Mouse (Mus musculus): ENCODE data around the gene Ctsk. TPM values are rescaled to one million over a fixed set of nuclear protein-coding genes. Genes with fewer than 3 reads are reported as not detected.

Gene Ctsk
- polyA plus RNA-seq, 1 experiment from 2014 or later: 13.2 TPM

- Histone ChIP-seq H3K27me3 (ENCODE audit: control insufficient read depth, insufficient read depth, low read length) (no peaks in the 10 kb centered on the region), H3K36me3 (replicated peaks; ENCODE audit: control insufficient read depth, insufficient read depth, low read depth, low read length) (no peaks in the 10 kb centered on the region), H3K27ac (replicated peaks; ENCODE audit: low read depth, low read length) (no peak overlapping the region), H3K4me3 (ENCODE audit: low read depth, low read length) (no peak overlapping the region), H3K4me2 (ENCODE audit: low read depth, low read length) (no peak overlapping the region), H3K4me1 (ENCODE audit: control insufficient read depth, insufficient read depth, low read length) (no peaks in the 10 kb centered on the region), H3K9me3 (replicated peaks; ENCODE audit: control insufficient read depth, low read length) (no peaks in the 10 kb centered on the region), H3K9ac (replicated peaks; ENCODE audit: low read length) (no peak overlapping the region)
- 73% methylated on average over 9 of the region's 9 CpGs for WGBS
- no peak for DNase-seq (ENCODE audit: low spot score)
- ATAC-seq (replicated peaks; ENCODE audit: insufficient number of reproducible peaks, low FRiP score, low TSS enrichment, low read depth): no peak
These were observed 12.6 kb downstream of the Ctsk start for GRCm38 (mm10) chr3:95511611-95512180.

GRCm38 (mm10) chr3:95516614-95517041 lies 17.6 kb downstream of the Ctsk start:
- Histone ChIP-seq H3K9me3 (replicated peaks; ENCODE audit: control insufficient read depth, low read length) (no peaks in the 10 kb centered on the region), H3K36me3 (replicated peaks; ENCODE audit: control insufficient read depth, insufficient read depth, low read depth, low read length) (no peaks in the 10 kb centered on the region), H3K9ac (replicated peaks; ENCODE audit: low read length) (no peak overlapping the region), H3K4me2 (ENCODE audit: low read depth, low read length) (no peak overlapping the region), H3K4me3 (ENCODE audit: low read depth, low read length) (no peak overlapping the region), H3K27ac (replicated peaks; ENCODE audit: low read depth, low read length) (no peak overlapping the region), H3K4me1 (ENCODE audit: control insufficient read depth, insufficient read depth, low read length) (no peaks in the 10 kb centered on the region), H3K27me3 (ENCODE audit: control insufficient read depth, insufficient read depth, low read length) (no peaks in the 10 kb centered on the region)
- no peak for DNase-seq (ENCODE audit: low spot score)
- ATAC-seq (replicated peaks; ENCODE audit: insufficient number of reproducible peaks, low FRiP score, low TSS enrichment, low read depth): no peak
- WGBS: 95% methylated on average over 3 of the region's 3 CpGs

GRCm38 (mm10) chr3:95517493-95517898 lies 18.4 kb downstream of the Ctsk start:
- WGBS: 20% methylated on average over 10 of the region's 10 CpGs
- no peak overlapping the region for H3K4me2 ChIP-seq (ENCODE audit: low read depth, low read length)
- H3K9ac ChIP-seq (replicated peaks; ENCODE audit: low read length): no peak overlapping the region
- H3K4me3 ChIP-seq (ENCODE audit: low read depth, low read length): no peak overlapping the region
- DNase-seq (ENCODE audit: low spot score): peak; percentile 84
- H3K4me1 ChIP-seq (ENCODE audit: control insufficient read depth, insufficient read depth, low read length): no peaks in the 10 kb centered on the region
- H3K27me3 ChIP-seq (ENCODE audit: control insufficient read depth, insufficient read depth, low read length): no peaks in the 10 kb centered on the region
- H3K9me3 ChIP-seq (replicated peaks; ENCODE audit: control insufficient read depth, low read length): no peaks in the 10 kb centered on the region
- peak; percentile 59; the same call in 1 of the 2 replicates for ATAC-seq (replicated peaks; ENCODE audit: insufficient number of reproducible peaks, low FRiP score, low TSS enrichment, low read depth)
- H3K27ac ChIP-seq (replicated peaks; ENCODE audit: low read depth, low read length): no peak overlapping the region
- no peaks in the 10 kb centered on the region for H3K36me3 ChIP-seq (replicated peaks; ENCODE audit: control insufficient read depth, insufficient read depth, low read depth, low read length)

- Histone ChIP-seq H3K9me3 (replicated peaks; ENCODE audit: control insufficient read depth, low read length) (no peaks in the 10 kb centered on the region), H3K4me1 (ENCODE audit: control insufficient read depth, insufficient read depth, low read length) (no peaks in the 10 kb centered on the region), H3K36me3 (replicated peaks; ENCODE audit: control insufficient read depth, insufficient read depth, low read depth, low read length) (no peaks in the 10 kb centered on the region), H3K9ac (replicated peaks; ENCODE audit: low read length) (no peak overlapping the region), H3K4me2 (ENCODE audit: low read depth, low read length) (no peak overlapping the region), H3K4me3 (ENCODE audit: low read depth, low read length) (no peak overlapping the region), H3K27me3 (ENCODE audit: control insufficient read depth, insufficient read depth, low read length) (no peaks in the 10 kb centered on the region), H3K27ac (replicated peaks; ENCODE audit: low read depth, low read length) (no peak overlapping the region)
- 79% methylated on average over 7 of the region's 7 CpGs for WGBS
- ATAC-seq (replicated peaks; ENCODE audit: insufficient number of reproducible peaks, low FRiP score, low TSS enrichment, low read depth) (no peak), DNase-seq (ENCODE audit: low spot score) (no peak)
These were observed 19.8 kb downstream of the Ctsk start for GRCm38 (mm10) chr3:95518891-95519290.

GRCm38 (mm10) chr3:95519315-95519714 lies 20.3 kb downstream of the Ctsk start:
- H3K4me3 ChIP-seq (ENCODE audit: low read depth, low read length): no peak overlapping the region
- no peak overlapping the region for H3K27ac ChIP-seq (replicated peaks; ENCODE audit: low read depth, low read length)
- no peak for ATAC-seq (replicated peaks; ENCODE audit: insufficient number of reproducible peaks, low FRiP score, low TSS enrichment, low read depth)
- no peak overlapping the region for H3K9ac ChIP-seq (replicated peaks; ENCODE audit: low read length)
- 69% methylated on average over 2 of the region's 2 CpGs for WGBS
- no peak overlapping the region for H3K4me2 ChIP-seq (ENCODE audit: low read depth, low read length)
- H3K9me3 ChIP-seq (replicated peaks; ENCODE audit: control insufficient read depth, low read length): no peaks in the 10 kb centered on the region
- no peaks in the 10 kb centered on the region for H3K27me3 ChIP-seq (ENCODE audit: control insufficient read depth, insufficient read depth, low read length)
- H3K4me1 ChIP-seq (ENCODE audit: control insufficient read depth, insufficient read depth, low read length): no peaks in the 10 kb centered on the region
- DNase-seq (ENCODE audit: low spot score): no peak
- H3K36me3 ChIP-seq (replicated peaks; ENCODE audit: control insufficient read depth, insufficient read depth, low read depth, low read length): no peaks in the 10 kb centered on the region

- no peaks in the 10 kb centered on the region for H3K36me3 ChIP-seq (replicated peaks; ENCODE audit: control insufficient read depth, insufficient read depth, low read depth, low read length)
- H3K9ac ChIP-seq (replicated peaks; ENCODE audit: low read length): no peak overlapping the region
- no peak for ATAC-seq (replicated peaks; ENCODE audit: insufficient number of reproducible peaks, low FRiP score, low TSS enrichment, low read depth)
- H3K27ac ChIP-seq (replicated peaks; ENCODE audit: low read depth, low read length): no peak overlapping the region
- no peak overlapping the region for H3K4me2 ChIP-seq (ENCODE audit: low read depth, low read length)
- H3K9me3 ChIP-seq (replicated peaks; ENCODE audit: control insufficient read depth, low read length): no peaks in the 10 kb centered on the region
- no peaks in the 10 kb centered on the region for H3K4me1 ChIP-seq (ENCODE audit: control insufficient read depth, insufficient read depth, low read length)
- no peak for DNase-seq (ENCODE audit: low spot score)
- 85% methylated on average over 3 of the region's 3 CpGs for WGBS
- H3K4me3 ChIP-seq (ENCODE audit: low read depth, low read length): no peak overlapping the region
- H3K27me3 ChIP-seq (ENCODE audit: control insufficient read depth, insufficient read depth, low read length): no peaks in the 10 kb centered on the region
These were observed 21.0 kb downstream of the Ctsk start for GRCm38 (mm10) chr3:95520100-95520499.

- no peaks in the 10 kb centered on the region for H3K9me3 ChIP-seq (replicated peaks; ENCODE audit: control insufficient read depth, low read length)
- no peak overlapping the region for H3K4me2 ChIP-seq (ENCODE audit: low read depth, low read length)
- H3K4me1 ChIP-seq (ENCODE audit: control insufficient read depth, insufficient read depth, low read length): no peaks in the 10 kb centered on the region
- H3K36me3 ChIP-seq (replicated peaks; ENCODE audit: control insufficient read depth, insufficient read depth, low read depth, low read length): no peaks in the 10 kb centered on the region
- no peak overlapping the region for H3K9ac ChIP-seq (replicated peaks; ENCODE audit: low read length)
- no peak overlapping the region for H3K4me3 ChIP-seq (ENCODE audit: low read depth, low read length)
- ATAC-seq (replicated peaks; ENCODE audit: insufficient number of reproducible peaks, low FRiP score, low TSS enrichment, low read depth): no peak
- DNase-seq (ENCODE audit: low spot score): no peak
- no peaks in the 10 kb centered on the region for H3K27me3 ChIP-seq (ENCODE audit: control insufficient read depth, insufficient read depth, low read length)
- H3K27ac ChIP-seq (replicated peaks; ENCODE audit: low read depth, low read length): no peak overlapping the region
- WGBS: 88% methylated on average over 10 of the region's 10 CpGs
These were observed 22.1 kb downstream of the Ctsk start for GRCm38 (mm10) chr3:95521168-95521567.

GRCm38 (mm10) chr3:95523662-95524061 lies 24.6 kb downstream of the Ctsk start:
- no peaks in the 10 kb centered on the region for H3K4me1 ChIP-seq (ENCODE audit: control insufficient read depth, insufficient read depth, low read length)
- no peak overlapping the region for H3K4me2 ChIP-seq (ENCODE audit: low read depth, low read length)
- H3K4me3 ChIP-seq (ENCODE audit: low read depth, low read length): no peak overlapping the region
- no peak for DNase-seq (ENCODE audit: low spot score)
- no peak overlapping the region for H3K27ac ChIP-seq (replicated peaks; ENCODE audit: low read depth, low read length)
- no peaks in the 10 kb centered on the region for H3K9me3 ChIP-seq (replicated peaks; ENCODE audit: control insufficient read depth, low read length)
- H3K36me3 ChIP-seq (replicated peaks; ENCODE audit: control insufficient read depth, insufficient read depth, low read depth, low read length): no peaks in the 10 kb centered on the region
- H3K9ac ChIP-seq (replicated peaks; ENCODE audit: low read length): no peak overlapping the region
- no peaks in the 10 kb centered on the region for H3K27me3 ChIP-seq (ENCODE audit: control insufficient read depth, insufficient read depth, low read length)
- WGBS: 64% methylated on average over 3 of the region's 3 CpGs
- no peak for ATAC-seq (replicated peaks; ENCODE audit: insufficient number of reproducible peaks, low FRiP score, low TSS enrichment, low read depth)

Data from embryonic facial prominence, embryonic 11.5 days (tissue).